17 mouse cellular contexts compared by ENCODE assay signal in genomic region chr14:10933667-10934066, GRCm38 (mm10).
"Had no signal": no experiment of that assay in that cellular context is flagged by ENCODE, and none has a peak within 500 bp of the region (broad histone marks: within the 10 kb centered on the region; RNA-seq: fewer than 3 reads in every experiment).

No protein-coding gene starts in this region.

- H3K4me2 ChIP-seq: lung, embryonic 15.5 days; midbrain, embryonic 11.5 days; midbrain, embryonic 13.5 days; neural tube, embryonic 12.5 days; stomach, embryonic 15.5 days had no signal

- ATAC-seq: lung, postnatal 0 days; midbrain, embryonic 13.5 days; midbrain, embryonic 16.5 days had no signal

- H3K4me3 ChIP-seq: lung, embryonic 15.5 days; megakaryocyte, embryonic 14.5 days; midbrain, embryonic 13.5 days; neural tube, embryonic 12.5 days; stomach, embryonic 15.5 days had no signal

- H3K9ac ChIP-seq: lung, embryonic 15.5 days; midbrain, embryonic 13.5 days; neural tube, embryonic 12.5 days; stomach, embryonic 15.5 days had no signal

- H3K9me3 ChIP-seq: lung, embryonic 15.5 days; neural tube, embryonic 12.5 days; stomach, embryonic 15.5 days had no signal

- DNase-seq: lung, adult 2 months; lung, postnatal 14 days; lung, postnatal 36 days; right cerebral cortex, postnatal 14 days; thymus, adult 2 months; thymus, postnatal 25 days; thymus, postnatal 4 days had no signal

- H3K27me3 ChIP-seq: lung, embryonic 15.5 days; megakaryocyte, embryonic 14.5 days; midbrain, embryonic 13.5 days; neural tube, embryonic 12.5 days; stomach, embryonic 15.5 days had no signal

- H3K36me3 ChIP-seq: lung, embryonic 15.5 days; midbrain, embryonic 13.5 days; neural tube, embryonic 12.5 days; stomach, embryonic 15.5 days had no signal

- H3K4me1 ChIP-seq: lung, embryonic 15.5 days; megakaryocyte, embryonic 14.5 days; neural tube, embryonic 12.5 days; stomach, embryonic 15.5 days had no signal

- H3K27ac ChIP-seq: lung, embryonic 15.5 days; macrophage; midbrain, embryonic 13.5 days; neural tube, embryonic 12.5 days; stomach, embryonic 15.5 days; stomach, postnatal 0 days had no signal
